Mouse (Mus musculus): ENCODE measurements at regions not wholly inside any gene's neighbourhood (a gene's known extent, or its start where the extent isn't known, plus 50 kb on each side); places are given as distances from the start of the nearest gene placed in this dataset.
"Not testable (repeated sequence)": the region's sequence is repeated elsewhere in the genome, so short reads cannot be mapped to it uniquely, and the experiment has no call there.

GRCm38 (mm10) chr13:12680954-12681571 lies 115.4 kb downstream of the Ero1lb start:
- TF ChIP-seq CTCF (IDR thresholded peaks at IDR 0.05; ENCODE audit: extremely low read depth, insufficient read depth, insufficient read length, insufficient replicate concordance); POLR2A (IDR thresholded peaks at IDR 0.05; ENCODE audit: low read depth, low read length): not testable (repeated sequence)

Measured in spleen, adult 2 months (tissue).